Mouse (Mus musculus) c-Kit-positive CD71-negative TER-119-negative erythroid progenitor cells, embryonic 14.5 days (primary cell): ENCODE results near the gene Slc32a1.

Experiments
- DNase-seq: peaks from one replicate; pipeline ENCODE4 v3.0.0-alpha.2; 2013; ENCODE audit warnings: low read depth

Gene Slc32a1

GRCm38 (mm10) chr2:158610488-158611325, at the start of gene Slc32a1:
TSS of gene Slc32a1 (plus strand) at chr2:158610767.
- no peak for DNase-seq

DNA sequence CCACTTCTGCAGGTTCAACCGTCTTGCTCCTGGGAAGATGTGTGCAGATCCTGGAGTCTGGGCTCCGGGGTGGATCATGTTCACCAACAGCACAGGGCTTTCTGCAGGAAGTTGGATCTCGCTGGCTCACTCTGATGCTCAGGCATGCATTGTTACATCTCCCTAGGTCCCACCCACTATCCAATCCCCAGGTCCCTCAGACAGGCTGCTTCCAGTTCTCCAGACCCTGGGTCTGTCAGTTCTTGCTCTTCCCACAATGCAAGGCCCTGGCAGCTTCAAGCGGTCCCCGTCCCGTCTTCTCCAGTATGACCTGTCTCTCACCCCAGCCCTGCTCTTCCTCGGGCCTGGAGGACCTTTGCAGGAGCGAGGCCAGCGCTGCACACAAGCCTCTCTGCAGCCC, 49.8 kb upstream of the Slc32a1 start:
- no peak for DNase-seq

DNA sequence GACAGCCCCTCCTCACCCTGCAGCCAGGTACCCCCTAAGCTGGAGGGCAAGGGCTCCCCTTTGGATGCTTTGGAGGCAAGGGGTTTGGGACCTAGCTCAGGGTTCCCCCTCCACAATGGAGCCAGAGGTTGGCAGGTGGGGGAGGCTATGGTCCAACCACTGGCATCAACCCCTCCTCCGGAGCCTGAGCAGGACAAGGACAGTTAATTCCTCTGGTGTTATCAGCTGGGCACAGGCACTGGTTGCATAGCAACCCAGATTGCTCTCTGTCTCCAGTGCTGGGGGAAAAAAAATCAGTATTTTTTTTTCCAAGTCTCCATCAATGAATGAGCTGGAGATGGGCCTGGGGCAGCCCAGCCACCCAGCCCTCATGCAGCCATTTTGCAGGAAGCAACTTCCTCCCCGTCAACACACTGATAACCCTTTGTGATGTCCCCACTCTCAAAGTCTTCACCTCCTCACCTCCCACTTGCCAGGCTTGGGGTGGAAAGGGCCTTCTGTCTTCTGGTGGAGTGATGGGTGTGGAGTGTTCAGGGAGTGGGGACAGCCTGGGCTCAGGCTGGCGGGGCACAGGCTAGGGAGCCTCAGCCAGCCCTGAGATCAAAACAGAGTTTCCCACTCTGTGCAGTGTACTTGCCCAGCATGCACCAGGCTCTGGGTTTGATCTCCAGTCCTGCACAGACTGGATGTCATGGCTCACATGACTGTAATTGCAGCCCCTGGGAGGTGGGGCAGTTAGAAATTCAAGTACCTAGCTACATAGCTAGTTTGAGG, 49.0 kb upstream of the Slc32a1 start:
- no peak for DNase-seq

DNA sequence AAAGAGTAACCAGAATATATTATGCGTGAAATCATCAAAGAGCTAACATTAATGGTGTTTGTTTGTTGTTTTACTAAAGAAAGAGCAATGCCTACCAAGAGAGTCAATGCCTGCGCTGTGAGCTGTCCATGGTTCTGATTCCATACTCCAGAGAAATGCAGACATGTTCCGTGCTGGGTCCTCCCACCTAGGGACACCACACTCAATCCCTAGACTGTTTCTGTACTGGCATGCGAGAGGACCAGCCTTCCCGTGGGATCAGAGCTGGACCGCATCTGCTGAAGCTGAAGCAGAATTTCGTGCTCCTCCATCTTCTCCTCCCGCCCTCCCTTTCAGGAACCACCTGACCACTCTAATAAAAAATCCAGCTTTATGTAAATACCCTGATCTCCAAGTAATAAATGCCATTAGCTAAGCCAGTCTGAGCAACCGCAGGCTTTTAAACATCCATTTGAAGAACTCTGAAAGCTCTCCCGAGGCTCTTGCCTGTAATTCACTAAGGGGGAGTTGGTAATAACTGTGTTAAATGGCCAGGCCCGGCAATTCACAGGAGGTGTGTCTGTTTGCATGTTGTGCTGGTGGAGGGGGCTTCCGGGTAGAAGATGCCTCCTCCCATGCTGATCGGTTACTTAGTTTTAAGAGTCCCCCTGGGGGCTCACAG, 40.0 kb upstream of the Slc32a1 start:
- DNase-seq: peak; percentile 64

GRCm38 (mm10) chr2:158579979-158580378, 30.6 kb upstream of the Slc32a1 start:
- DNase-seq: no peak

DNA sequence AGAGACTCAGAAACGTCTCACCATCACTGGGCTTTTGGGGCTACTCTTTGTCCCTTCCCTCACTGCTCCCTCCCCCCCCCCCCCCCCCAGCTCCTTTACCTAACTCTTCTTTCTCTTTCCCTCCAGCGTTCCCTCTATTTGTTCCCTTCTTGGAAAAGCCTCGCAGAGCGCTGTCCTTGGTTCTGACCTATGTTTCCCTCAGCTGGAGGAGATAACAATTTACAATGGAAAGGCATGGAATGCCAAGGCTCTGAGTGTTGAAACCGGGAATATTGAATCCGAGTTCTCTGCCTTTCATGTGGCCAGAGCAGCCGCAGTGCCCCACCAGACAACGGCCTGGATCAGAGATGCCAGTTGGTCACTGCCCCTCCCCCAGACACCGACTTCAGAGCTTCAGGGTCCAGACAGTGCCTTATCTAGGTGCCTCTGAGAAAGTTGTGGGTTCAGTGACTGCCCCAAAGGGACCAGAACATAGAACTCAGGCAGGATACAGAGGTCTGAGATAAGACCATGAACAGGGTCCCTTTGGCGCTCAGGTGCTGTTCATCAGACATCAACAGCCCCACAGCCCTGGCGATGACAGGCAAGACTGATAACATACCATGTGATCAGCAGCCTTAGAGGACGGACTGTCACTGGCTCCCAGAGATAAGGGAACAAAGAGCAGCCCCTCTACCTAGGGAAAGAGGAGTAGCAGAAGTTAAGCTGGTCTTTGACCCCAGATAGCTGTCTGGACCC, 25.8 kb upstream of the Slc32a1 start:
- DNase-seq: no peak

DNA sequence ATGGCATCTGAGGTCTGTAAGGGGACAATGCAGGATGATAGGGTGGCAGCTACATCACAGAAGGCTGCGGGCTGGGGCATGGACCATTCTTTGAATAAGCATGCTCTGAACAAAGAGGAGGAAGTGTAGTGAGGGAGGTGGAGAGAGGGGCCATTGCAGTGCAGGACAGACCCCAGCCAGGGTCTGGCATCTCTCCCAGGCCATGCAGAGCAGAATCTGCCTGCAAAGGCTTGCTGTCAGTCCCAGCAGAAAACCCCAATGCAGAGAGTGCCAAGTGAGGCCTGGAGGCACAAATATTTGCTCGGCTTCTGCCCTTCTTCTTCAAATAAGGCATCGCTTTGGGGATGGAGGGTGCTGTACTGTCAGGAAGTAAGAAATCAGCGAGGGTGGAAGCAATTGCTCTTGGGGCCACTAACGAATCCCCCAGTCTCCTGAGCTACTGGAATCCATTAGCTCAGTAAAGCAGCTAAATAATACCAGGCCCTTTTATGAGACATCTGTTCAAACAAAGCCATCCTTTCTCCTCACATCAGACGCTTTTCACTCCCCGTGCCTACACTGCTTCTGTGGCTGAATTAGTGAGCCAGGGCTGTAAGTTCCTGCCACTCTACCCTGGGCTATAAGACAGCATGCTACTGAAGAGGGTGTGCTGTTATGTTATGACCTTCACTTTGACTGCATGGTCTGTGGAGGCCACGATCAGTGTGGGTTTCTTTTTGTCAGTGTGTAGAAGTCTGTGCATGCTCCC, 21.9 kb upstream of the Slc32a1 start:
- DNase-seq: no peak

DNA sequence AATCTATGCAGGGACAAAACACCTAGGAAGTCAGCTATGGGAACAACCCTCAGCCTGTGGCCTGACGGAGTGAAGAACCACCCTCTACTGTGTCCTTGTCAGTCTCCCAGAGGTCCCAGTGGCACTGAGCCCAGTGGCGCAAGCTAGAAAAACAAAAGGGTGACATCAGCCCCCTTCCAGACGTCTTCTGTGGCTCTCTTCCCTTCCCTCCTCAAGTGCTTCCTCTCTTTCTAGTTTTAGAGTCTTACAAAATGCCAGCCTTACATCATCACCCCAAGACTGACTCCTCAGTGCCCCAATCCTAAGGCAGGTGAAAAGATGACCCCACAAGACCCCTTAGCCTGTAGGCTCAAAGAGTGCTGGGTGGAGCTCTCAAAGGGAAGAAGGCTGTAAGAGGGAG, 20.1 kb upstream of the Slc32a1 start:
- DNase-seq: no peak

DNA sequence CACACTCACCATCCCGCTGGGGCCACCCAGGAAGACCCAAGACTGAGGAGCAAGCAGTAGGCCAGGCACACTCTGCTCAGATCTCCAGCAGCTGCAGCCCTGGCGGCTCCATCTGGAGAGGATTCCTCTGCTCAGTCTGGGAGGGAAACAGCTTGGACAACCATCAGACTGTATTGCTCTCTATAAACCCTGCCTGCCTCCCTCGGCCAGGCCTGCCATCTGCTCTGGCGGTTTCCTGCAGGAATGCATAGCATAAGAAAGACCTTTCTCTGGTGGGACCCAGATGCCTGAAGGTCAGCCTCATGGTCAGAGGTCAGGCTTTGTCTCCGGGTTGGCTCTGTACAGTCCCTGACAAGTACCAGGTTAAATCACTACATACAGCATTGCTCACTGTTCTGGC, 19.3 kb upstream of the Slc32a1 start:
- no peak for DNase-seq

GRCm38 (mm10) chr2:158593371-158593770, 17.2 kb upstream of the Slc32a1 start:
- no peak for DNase-seq

- no peak for DNase-seq
These were observed 15.5 kb upstream of the Slc32a1 start for GRCm38 (mm10) chr2:158595103-158595502.

DNA sequence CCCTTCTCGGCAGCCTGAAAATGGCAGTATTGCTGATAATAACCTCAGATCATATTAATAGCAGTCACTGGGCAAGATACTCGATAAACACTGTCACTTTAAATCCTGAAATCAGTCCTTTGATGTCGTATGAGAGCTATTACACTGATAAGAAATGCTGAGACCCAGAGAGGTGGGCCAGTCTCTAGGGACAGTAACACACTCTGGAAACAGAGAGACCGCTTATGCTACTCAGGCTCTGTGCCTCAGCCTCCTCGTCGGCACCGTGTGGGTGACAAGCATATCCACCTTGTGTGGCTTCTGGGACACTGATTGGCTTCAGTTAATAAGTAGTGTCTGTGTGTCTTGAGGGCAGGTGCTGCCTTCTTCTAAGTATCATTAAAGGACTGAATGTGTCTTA, 15.0 kb upstream of the Slc32a1 start:
- no peak for DNase-seq

GRCm38 (mm10) chr2:158596803-158597202, 13.8 kb upstream of the Slc32a1 start:
- no peak for DNase-seq

- no peak for DNase-seq
These were observed 10.1 kb upstream of the Slc32a1 start for GRCm38 (mm10) chr2:158600517-158600916.

- no peak for DNase-seq
These were observed 9.2 kb upstream of the Slc32a1 start for GRCm38 (mm10) chr2:158601326-158601725.

GRCm38 (mm10) chr2:158602663-158603062, 7.9 kb upstream of the Slc32a1 start:
- DNase-seq: no peak

- no peak for DNase-seq
These were observed 4.0 kb upstream of the Slc32a1 start for GRCm38 (mm10) chr2:158606511-158606964.

DNA sequence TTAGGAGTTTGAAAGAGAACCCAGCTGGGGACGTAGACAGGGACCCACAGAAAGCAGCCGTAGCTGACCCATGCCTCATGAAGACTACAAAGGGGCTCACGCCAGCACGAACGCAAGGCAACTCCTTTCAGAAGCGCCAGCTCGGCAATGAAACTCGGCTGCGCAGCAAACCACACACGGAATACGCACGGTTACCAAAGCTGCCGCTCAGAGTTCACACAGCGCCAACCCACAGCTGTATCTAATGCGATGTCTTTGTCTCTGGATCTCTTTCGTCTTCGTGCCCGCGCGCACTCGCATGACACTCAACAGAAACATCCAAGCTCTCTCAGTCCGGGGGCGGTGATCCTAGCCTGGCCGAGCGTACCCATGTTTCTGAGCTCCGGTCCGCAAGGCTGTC, 886 bp upstream of the Slc32a1 start:
- DNase-seq: no peak

DNA sequence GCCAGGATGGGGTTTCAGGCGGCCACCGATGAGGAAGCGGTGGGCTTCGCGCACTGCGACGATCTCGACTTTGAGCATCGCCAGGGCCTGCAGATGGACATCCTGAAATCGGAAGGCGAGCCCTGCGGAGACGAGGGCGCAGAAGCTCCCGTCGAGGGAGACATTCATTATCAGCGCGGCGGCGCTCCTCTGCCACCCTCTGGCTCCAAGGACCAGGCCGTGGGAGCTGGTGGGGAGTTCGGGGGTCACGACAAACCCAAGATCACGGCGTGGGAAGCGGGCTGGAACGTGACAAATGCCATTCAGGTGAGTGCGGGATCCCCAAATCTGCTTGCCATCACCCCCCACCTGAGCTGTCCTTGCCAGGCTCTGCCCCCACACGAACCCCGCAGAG, 756 bp downstream of the Slc32a1 start:
- DNase-seq: no peak

DNA sequence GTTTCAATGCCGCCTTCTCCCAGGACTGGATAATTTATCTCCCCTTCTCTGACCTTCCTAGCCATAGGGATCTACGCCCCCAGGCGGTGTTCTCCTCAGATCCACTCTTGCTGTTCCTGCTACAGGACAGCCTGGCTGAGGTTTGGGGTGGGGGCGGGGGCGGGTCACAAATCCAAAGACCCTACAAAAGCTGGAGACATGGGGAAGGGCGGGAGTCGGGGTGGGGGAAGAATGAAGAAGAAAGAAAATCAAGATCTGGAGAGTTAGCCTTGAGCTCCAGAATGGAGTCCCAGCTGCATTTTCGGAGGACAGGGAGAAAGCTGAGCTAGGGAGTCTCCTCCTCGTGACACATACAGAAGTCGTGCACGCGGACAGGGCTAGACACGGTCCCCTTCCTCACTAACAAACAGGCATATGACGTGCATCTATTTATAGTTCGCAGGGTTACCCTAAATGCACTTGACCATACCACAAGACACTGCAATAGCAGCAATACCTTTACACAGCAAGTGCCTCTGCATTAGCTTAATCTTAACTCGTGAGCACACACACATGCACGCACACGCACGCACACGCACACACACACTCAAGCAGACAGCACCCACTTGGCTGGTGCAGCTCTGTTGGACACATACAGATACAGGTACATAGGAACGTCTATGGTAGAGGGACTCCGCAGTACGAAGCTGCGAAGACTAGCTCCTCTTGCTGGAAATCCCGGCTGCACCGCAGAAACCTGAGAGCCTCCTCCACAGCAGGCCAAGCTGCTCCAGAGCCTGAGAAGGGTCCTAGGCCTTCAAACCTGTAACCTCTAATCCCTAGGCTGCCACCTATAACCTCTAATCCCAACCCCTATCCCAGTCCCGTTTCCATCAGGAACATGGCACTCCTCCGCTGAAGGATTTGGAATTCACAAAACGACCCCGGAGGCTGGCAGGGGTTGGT, 1.4 kb downstream of the Slc32a1 start:
- no peak for DNase-seq
